Mouse (Mus musculus) Patski (cell line): ENCODE measurements around the gene Vmn2r102. TPM values are rescaled to one million over a fixed set of nuclear protein-coding genes. Genes with fewer than 3 reads are reported as not detected.
A peak's percentile ranks its signal among the peaks of the same experiment; 100 is the strongest.

Experiments used
- ATAC-seq: fragments of 100-300 bp; one replicate; pipeline ENCODE4 v1.8.0; 2021
- CTCF ChIA-PET: fragments of 350-600 bp; sonication (Branson Sonifier 250); formaldehyde crosslinking; loops from one replicate; lab custom pipeline; 2022; ENCODE audit warnings: inconsistent platforms; lab: Charles Lee
- POLR2A ChIA-PET: fragments of 350-600 bp; sonication (Branson Sonifier 250); formaldehyde crosslinking; loops from one replicate; lab custom pipeline; 2022; ENCODE audit warnings: antibody characterized with exemption, inconsistent platforms; lab: Charles Lee
- DNase-seq: peaks from one replicate; pipeline ENCODE4 v3.0.0-alpha.2; 2011; ENCODE audit warnings: low read depth, low spot score
- H3K27me3 ChIP-seq: fragments of 371-371 bp; one replicate; pipeline ENCODE4 v1.5.1; 2021
- CTCF ChIP-seq: fragments of 100-300 bp; IDR thresholded peaks from one replicate; pipeline ENCODE4 v1.5.1; 2021
- in situ Hi-C: fragments of 300-500 bp; cut with MboI; formaldehyde crosslinking; loops from 3 replicates; pipeline ENCODE4 v1.11.1; 2018; ENCODE audit warnings: low pct_unique_long_range_greater_than_20kb, mixed read lengths
- polyA plus RNA-seq: library from polyadenylated mRNA; unstranded; gene quantifications from one replicate; pipeline ENCODE4 v1.2.3, GENCODE M21; 2021

Vmn2r102 gene
- polyA plus RNA-seq: not detected

- in situ Hi-C loops: no loop called here
- POLR2A ChIA-PET: no interaction called here
- CTCF ChIA-PET: no interaction called here
- no peaks in the 10 kb centered on the region for H3K27me3 ChIP-seq
- DNase-seq (no peak), ATAC-seq (no peak)
- no peak for TF ChIP-seq CTCF
Observed at GRCm38 (mm10) chr17:19660028-19660427, at the start of gene Vmn2r102. Gene Vmn2r102 (plus strand): TSS chr17:19660328.

- in situ Hi-C loops: no loop called here
- DNase-seq (no peak), ATAC-seq (no peak)
- no peak for TF ChIP-seq CTCF
- ChIA-PET CTCF (no interaction called here), POLR2A (no interaction called here)
- no peaks in the 10 kb centered on the region for H3K27me3 ChIP-seq
Observed at GRCm38 (mm10) chr17:19629328-19629727, 30.8 kb upstream of the Vmn2r102 start.

- ChIA-PET POLR2A (no interaction called here), CTCF (no interaction called here)
- TF ChIP-seq CTCF: no peak
- no peaks in the 10 kb centered on the region for H3K27me3 ChIP-seq
- DNase-seq: peak; percentile 7
- in situ Hi-C loops: loop anchor here (5.0 kb wide), 1 partner anchor 114 kb away; the partner anchor contains the start of gene Vmn2r103
- peak; percentile 96 for ATAC-seq
Observed at GRCm38 (mm10) chr17:19658447-19658846, 1.7 kb upstream of the Vmn2r102 start.

GRCm38 (mm10) chr17:19692062-19692461 is 31.9 kb downstream of the Vmn2r102 start:
- TF ChIP-seq CTCF: no peak
- in situ Hi-C loops: no loop called here
- DNase-seq (no peak), ATAC-seq (no peak)
- POLR2A ChIA-PET: no interaction called here
- CTCF ChIA-PET: no interaction called here
- H3K27me3 ChIP-seq: no peaks in the 10 kb centered on the region

Other genes starting within 250 kb of the Vmn2r102 start
- gene Vmn2r100, start 155.6 kb upstream of the Vmn2r102 start, polyA plus RNA-seq: not detected
- gene Vmn2r101, start 83.1 kb upstream of the Vmn2r102 start, polyA plus RNA-seq: not detected
- not detected for gene Vmn2r103, start 113.0 kb downstream of the Vmn2r102 start, polyA plus RNA-seq